Mouse (Mus musculus): ENCODE measurements around the gene Zdhhc22.

Zdhhc22 gene

DNA sequence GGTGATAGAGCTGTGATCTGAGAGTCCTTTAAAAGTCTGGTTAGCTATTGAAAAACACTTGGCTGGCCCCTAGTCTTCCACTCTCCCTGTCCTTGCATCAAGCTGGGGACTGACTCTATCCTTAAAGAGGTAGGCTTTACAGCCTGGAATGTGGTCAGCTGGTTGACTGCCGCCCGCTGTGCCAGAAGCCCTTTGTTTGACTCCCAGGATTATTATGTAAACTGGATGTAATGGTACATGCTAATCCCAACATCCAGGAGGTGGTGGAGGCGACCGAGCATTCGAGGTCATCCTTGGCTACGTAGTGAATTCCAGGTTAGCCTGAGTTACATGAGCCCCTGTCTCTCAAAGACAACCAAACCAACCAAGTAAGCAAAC, 57.7 kb downstream of the Zdhhc22 start:
- no peak for DNase-seq

DNA sequence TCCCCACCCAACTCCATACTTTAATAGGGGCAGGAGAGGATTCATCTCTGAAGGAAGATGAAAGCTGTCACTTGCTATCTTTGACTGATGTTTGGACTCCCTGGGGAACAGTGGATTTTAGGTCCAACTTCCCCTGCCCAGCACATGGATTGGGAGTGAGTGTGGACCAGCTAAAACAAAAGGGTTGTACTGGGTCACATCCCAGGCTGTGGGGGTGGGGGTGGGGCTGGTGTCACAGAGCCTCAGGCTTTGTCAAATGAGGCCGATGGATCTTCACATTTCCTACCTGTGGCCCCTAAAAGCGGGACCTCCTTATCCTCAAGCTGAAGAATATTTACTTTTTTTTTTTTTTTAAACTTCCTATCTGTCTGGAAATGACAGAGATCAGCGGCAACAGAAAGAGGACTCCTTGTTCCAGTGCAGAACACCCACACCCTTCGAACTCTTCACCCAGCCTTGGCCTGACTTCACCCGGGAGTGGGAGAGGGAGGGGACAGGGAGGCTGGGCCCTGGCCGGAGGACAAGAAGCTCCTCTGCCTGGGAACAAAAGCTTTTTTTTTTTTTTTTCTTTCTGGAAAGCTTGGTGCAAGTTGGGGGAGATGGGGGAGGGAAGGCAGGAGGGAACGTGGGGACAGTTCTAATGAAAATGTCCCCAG, 58.2 kb downstream of the Zdhhc22 start:
- DNase-seq, result no peak

DNA sequence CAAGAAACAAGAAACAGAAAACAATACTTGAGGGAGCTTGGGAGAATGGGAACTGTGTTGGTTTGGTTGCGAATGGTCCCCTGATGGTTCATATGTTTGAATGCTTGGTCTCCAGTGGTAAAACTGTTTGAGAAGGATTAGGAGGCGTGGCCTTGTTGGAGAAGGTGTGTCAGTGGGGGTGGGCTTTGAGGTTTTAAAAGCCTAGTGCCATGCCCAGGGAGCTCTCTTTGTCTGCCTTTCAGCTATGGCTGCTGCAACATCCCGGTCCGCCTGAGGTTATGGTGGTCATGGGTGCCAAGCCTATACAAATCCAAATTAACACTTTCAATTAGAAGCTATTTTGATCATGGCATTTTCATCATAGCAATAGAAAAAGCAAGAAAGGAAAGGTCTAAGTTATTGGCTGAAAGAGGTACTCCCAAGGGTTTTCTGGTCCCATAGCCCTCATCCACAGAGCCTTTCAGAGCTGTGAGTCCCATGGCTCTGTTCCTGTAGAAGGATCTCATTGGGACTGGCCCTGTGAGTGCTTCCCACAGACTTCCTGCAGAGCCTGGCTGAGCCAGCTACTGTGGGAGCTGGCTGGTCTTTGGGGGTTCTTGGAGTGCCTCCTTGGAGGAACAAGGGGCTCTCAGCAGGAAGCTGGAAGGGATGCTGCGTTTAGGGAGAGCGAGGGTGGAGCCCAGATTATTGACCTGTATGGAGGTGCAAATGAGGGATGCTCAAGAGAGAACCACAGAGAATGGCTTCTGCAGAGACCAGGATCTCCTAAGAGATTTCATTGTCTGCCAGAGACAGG, 59.1 kb downstream of the Zdhhc22 start:
- no peak for DNase-seq
